Mouse (Mus musculus) heart, embryonic 11.5 days (tissue): ENCODE results near the gene Creg1. TPM values are rescaled to one million over a fixed set of nuclear protein-coding genes. Genes with fewer than 3 reads are reported as not detected.

Experiments
- ATAC-seq: fragments of 200-750 bp; cut with Nextera tagmentation; replicated peaks from 2 replicates; pipeline ENCODE4 v1.8.0; 2017; ENCODE audit warnings: moderate library complexity; ENCODE audit not compliant: insufficient number of reproducible peaks, low FRiP score, low TSS enrichment
- H3K27ac ChIP-seq: fragments of 300-500 bp; sonication (generic); 2 replicates; pipeline ENCODE4 v1.5.1; 2014; ENCODE audit warnings: mild to moderate bottlenecking, low read depth, low read length
- H3K27me3 ChIP-seq: fragments of 300-500 bp; sonication (generic); 2 replicates; pipeline ENCODE4 v1.6.1; 2014; ENCODE audit warnings: mild to moderate bottlenecking, low read length, mixed read lengths; ENCODE audit not compliant: control insufficient read depth, insufficient read depth
- H3K36me3 ChIP-seq: fragments of 300-500 bp; sonication (generic); 2 replicates; pipeline ENCODE4 v1.6.1; 2014; ENCODE audit warnings: mild to moderate bottlenecking, low read length, moderate library complexity, mixed read lengths; ENCODE audit not compliant: control insufficient read depth, insufficient read depth
- H3K4me1 ChIP-seq: fragments of 300-500 bp; sonication (generic); 2 replicates; pipeline ENCODE4 v1.6.1; 2014; ENCODE audit warnings: low read length; ENCODE audit not compliant: control insufficient read depth, insufficient read depth
- H3K4me2 ChIP-seq: fragments of 300-500 bp; sonication (generic); 2 replicates; pipeline ENCODE4 v1.6.1; 2014; ENCODE audit warnings: mild to moderate bottlenecking, moderate library complexity
- H3K4me3 ChIP-seq: fragments of 300-500 bp; sonication (generic); 2 replicates; pipeline ENCODE4 v1.5.1; 2014; ENCODE audit warnings: low read depth, low read length
- H3K9ac ChIP-seq: fragments of 300-500 bp; sonication (generic); 2 replicates; pipeline ENCODE4 v1.6.1; 2014; ENCODE audit warnings: mild to moderate bottlenecking, low read depth, low read length, moderate library complexity
- H3K9me3 ChIP-seq: fragments of 300-500 bp; sonication (generic); replicated peaks from 2 replicates; pipeline ENCODE4 v1.6.1; 2016; ENCODE audit warnings: low read length; ENCODE audit not compliant: control insufficient read depth
- WGBS: fragments of 180-500 bp; shearing (Covaris S2); extraction: QIAGEN DNeasy Blood & Tissue Kit; methylation state at CpG from one replicate; pipeline ENCODE4 v1.1.7; 2014; ENCODE audit not compliant: insufficient replicate concordance; 5-methylcytosine and 5-hydroxymethylcytosine counted together
- polyA plus RNA-seq: library from polyadenylated mRNA; unstranded; fragments of >200 nt; fragmentation: Nextera tagmentation; extraction: Ambion mirVana; gene quantifications from 2 replicates; pipeline ENCODE4 v1.2.1, GENCODE M21; 2014

Gene Creg1
- polyA plus RNA-seq, 1 experiment from 2014 or later, result 108 TPM

GRCm38 (mm10) chr1:165788511-165788910, 25.0 kb downstream of the Creg1 start, which contains the start of gene Cd247:
Gene Cd247 (plus strand): TSS chr1:165788681.
- Histone ChIP-seq H3K4me1 (no peaks in the 10 kb centered on the region), H3K9me3 (no peaks in the 10 kb centered on the region), H3K4me3 (no peak within 1 kb of the TSS), H3K4me2 (no peak within 1 kb of the TSS), H3K9ac (no peak within 1 kb of the TSS), H3K27ac (no peak within 1 kb of the TSS), H3K36me3 (no peaks in the 10 kb centered on the region), H3K27me3 (no peaks in the 10 kb centered on the region)
- WGBS, result 63% methylated on average over 8 of the region's 8 CpGs
- no peak for ATAC-seq

- H3K36me3 ChIP-seq, result no peaks in the 10 kb centered on the region
- no peak overlapping the region for H3K4me2 ChIP-seq
- H3K27me3 ChIP-seq, result no peaks in the 10 kb centered on the region
- WGBS, result 82% methylated on average over 17 of the region's 17 CpGs
- H3K4me1 ChIP-seq, result no peaks in the 10 kb centered on the region
- no peaks in the 10 kb centered on the region for H3K9me3 ChIP-seq
- H3K4me3 ChIP-seq, result no peak overlapping the region
- H3K27ac ChIP-seq, result no peak overlapping the region
- H3K9ac ChIP-seq, result no peak overlapping the region
- ATAC-seq, result no peak
Observed at GRCm38 (mm10) chr1:165789066-165789660, 25.6 kb downstream of the Creg1 start.

GRCm38 (mm10) chr1:165789963-165790362, 26.4 kb downstream of the Creg1 start:
- no peak overlapping the region for H3K4me2 ChIP-seq
- H3K4me3 ChIP-seq, result no peak overlapping the region
- WGBS, result 85% methylated on average over 6 of the region's 6 CpGs
- no peak overlapping the region for H3K9ac ChIP-seq
- ATAC-seq, result no peak
- H3K4me1 ChIP-seq, result no peaks in the 10 kb centered on the region
- no peaks in the 10 kb centered on the region for H3K9me3 ChIP-seq
- H3K27ac ChIP-seq, result no peak overlapping the region
- H3K27me3 ChIP-seq, result no peaks in the 10 kb centered on the region
- no peaks in the 10 kb centered on the region for H3K36me3 ChIP-seq

DNA sequence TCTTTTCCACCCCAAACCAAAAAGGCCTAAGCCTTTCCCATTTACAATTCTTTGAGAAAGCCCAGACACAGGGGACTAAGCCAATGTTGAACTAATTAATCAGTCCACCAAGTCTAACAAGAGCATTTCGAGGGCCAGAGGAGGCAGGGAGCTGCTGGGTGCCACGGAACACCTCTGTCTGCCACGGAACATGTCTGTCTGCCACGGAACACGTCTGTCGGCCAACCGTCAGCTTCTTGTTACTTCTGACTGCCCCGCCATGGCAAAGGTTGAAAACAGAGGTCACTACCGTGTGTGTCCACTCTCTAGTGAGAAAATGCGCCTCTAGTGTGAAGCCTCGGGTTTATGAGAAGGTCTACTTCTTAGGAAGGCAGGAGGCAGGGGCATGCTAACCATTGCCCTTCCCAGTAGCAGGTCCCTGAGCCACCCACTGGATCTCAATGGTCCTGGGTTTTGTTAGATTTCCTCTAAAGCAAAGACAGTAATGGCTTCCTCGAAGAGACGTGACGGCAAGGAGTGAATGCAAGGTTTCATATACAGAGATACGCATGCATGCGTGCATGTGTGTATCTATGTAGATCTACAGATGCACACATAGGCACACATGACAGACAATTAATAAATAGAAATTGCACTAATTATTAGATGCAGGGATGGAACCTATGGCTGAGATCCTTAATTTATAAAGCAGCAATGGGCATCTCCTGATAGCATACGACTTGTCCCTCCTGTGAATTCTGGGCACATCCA, 27.1 kb downstream of the Creg1 start:
- no peak overlapping the region for H3K27ac ChIP-seq
- WGBS, result 91% methylated on average over 17 of the region's 17 CpGs

GRCm38 (mm10) chr1:165791411-165791810, 27.9 kb downstream of the Creg1 start:
- Histone ChIP-seq H3K27ac (no peak overlapping the region), H3K4me1 (no peaks in the 10 kb centered on the region), H3K36me3 (no peaks in the 10 kb centered on the region), H3K4me2 (no peak overlapping the region), H3K4me3 (no peak overlapping the region), H3K27me3 (no peaks in the 10 kb centered on the region), H3K9me3 (no peaks in the 10 kb centered on the region), H3K9ac (no peak overlapping the region)
- ATAC-seq, result no peak
- 77% methylated on average over 9 of the region's 9 CpGs for WGBS

More for the DNA sequence above, 27.1 kb downstream of the Creg1 start:
- no peak for ATAC-seq
- Histone ChIP-seq H3K4me2 (no peak overlapping the region), H3K4me3 (no peak overlapping the region), H3K4me1 (no peaks in the 10 kb centered on the region), H3K36me3 (no peaks in the 10 kb centered on the region), H3K27me3 (no peaks in the 10 kb centered on the region), H3K9me3 (no peaks in the 10 kb centered on the region), H3K9ac (no peak overlapping the region)

GRCm38 (mm10) chr1:165801709-165802310, 38.3 kb downstream of the Creg1 start:
- Histone ChIP-seq H3K9me3 (no peaks in the 10 kb centered on the region), H3K4me2 (no peak overlapping the region), H3K36me3 (no peaks in the 10 kb centered on the region), H3K4me3 (no peak overlapping the region), H3K27me3 (no peaks in the 10 kb centered on the region), H3K27ac (no peak overlapping the region), H3K4me1 (0 out of 2 replicates have a peak, but pooled peaks cover 4% of the 10 kb centered on the region), H3K9ac (no peak overlapping the region)
- WGBS, result 78% methylated on average over 11 of the region's 11 CpGs
- no peak for ATAC-seq

DNA sequence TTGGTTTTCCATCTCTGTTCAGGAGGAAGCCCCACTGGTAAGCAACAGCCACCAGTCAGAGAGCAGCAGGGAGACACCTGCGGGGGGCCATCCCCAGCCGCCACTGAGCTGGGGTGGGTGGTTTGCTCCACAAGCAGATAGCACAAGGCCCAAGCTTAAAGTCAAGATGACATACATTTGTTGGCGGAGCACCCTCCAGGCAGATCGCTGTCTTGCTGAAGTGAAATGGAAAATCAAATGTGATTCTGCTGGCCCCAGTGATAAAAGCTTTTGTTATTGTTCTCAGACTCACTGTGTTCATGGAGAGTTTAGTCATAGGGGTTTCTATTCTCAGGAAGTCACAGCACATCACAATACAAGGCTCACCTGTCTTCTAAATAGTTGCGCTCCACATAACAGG, 39.6 kb downstream of the Creg1 start:
- no peak for ATAC-seq
- 81% methylated on average over 5 of the region's 5 CpGs for WGBS
- no peak overlapping the region for H3K9ac ChIP-seq

GRCm38 (mm10) chr1:165804133-165804532, 40.6 kb downstream of the Creg1 start:
- 0 out of 2 replicates have a peak, but pooled peaks cover 4% of the 10 kb centered on the region for H3K4me1 ChIP-seq
- H3K4me2 ChIP-seq, result no peak overlapping the region
- no peaks in the 10 kb centered on the region for H3K36me3 ChIP-seq
- H3K9ac ChIP-seq, result no peak overlapping the region
- 77% methylated on average over 4 of the region's 4 CpGs for WGBS
- H3K27ac ChIP-seq, result no peak overlapping the region
- no peak overlapping the region for H3K4me3 ChIP-seq
- ATAC-seq, result no peak
- H3K9me3 ChIP-seq, result no peaks in the 10 kb centered on the region
- no peaks in the 10 kb centered on the region; the same call in 1 of the 2 replicates for H3K27me3 ChIP-seq

More for the DNA sequence above, 39.6 kb downstream of the Creg1 start:
- Histone ChIP-seq H3K4me1 (0 out of 2 replicates have a peak, but pooled peaks cover 4% of the 10 kb centered on the region), H3K27me3 (no peaks in the 10 kb centered on the region; the same call in 1 of the 2 replicates), H3K36me3 (no peaks in the 10 kb centered on the region), H3K4me3 (no peak overlapping the region), H3K27ac (no peak overlapping the region), H3K9me3 (no peaks in the 10 kb centered on the region), H3K4me2 (no peak overlapping the region)
